Mouse (Mus musculus): ENCODE results near the gene Atp5j2.

The Atp5j2 gene

DNA sequence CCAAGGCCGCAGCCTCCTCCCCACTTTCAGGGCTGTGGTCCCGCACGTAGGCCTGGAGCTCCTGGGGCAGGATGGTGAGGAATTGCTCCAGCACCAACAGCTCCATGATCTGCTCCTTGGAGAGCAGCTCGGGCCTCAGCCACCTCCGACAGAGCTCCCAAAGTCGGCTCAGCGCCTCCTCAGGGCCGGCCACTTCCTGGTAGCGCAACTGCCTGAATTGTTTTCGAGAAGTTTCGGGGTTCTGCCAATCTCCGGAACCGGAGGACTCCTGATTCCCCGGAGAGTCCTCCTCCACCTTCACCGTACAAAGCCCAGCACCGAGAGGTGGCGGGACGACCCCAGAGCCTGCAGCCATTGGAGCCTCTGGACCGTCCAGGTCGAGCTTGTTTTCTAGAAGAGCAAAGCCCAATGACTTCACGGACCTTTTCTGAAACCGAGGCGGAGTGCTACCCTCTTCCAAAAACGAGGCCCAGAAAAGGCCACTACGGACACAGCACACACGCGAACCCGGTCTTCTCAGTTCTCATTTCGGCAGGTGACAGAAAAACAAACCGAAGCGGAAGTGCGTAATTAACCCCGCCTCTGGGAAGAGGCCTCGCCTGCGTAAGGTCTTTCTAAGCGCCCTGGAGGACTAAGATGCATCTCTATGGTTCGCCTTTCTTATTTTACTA is 9.6 kb upstream of the Atp5j2 start, which contains the start of gene Zkscan14:
TSS of gene Zkscan14 (minus strand) at position 548 of the 671 bp plus-strand sequence.
- DNase-seq (ENCODE audit: low read depth, low spot score): peak; percentile 70

DNA sequence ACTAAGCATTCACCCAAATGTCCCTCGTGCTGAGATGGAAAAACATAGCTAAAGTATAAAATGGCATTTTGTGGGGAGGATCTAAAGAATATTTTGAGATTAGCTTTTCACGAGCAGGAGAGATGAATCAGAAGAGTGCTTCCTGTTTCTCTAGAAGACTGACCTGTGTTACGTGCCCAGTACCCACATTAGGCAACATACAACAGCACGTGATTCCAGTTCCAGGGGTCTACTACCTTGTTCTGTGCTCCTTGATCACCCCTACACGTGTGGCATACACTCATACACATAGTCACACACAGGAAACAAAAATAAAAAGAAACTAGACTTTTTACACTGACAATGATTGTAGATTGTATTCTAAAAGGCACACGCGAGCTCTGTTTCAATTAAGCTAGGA is 8.5 kb upstream of the Atp5j2 start:
- DNase-seq (ENCODE audit: low read depth, low spot score): no peak

DNA sequence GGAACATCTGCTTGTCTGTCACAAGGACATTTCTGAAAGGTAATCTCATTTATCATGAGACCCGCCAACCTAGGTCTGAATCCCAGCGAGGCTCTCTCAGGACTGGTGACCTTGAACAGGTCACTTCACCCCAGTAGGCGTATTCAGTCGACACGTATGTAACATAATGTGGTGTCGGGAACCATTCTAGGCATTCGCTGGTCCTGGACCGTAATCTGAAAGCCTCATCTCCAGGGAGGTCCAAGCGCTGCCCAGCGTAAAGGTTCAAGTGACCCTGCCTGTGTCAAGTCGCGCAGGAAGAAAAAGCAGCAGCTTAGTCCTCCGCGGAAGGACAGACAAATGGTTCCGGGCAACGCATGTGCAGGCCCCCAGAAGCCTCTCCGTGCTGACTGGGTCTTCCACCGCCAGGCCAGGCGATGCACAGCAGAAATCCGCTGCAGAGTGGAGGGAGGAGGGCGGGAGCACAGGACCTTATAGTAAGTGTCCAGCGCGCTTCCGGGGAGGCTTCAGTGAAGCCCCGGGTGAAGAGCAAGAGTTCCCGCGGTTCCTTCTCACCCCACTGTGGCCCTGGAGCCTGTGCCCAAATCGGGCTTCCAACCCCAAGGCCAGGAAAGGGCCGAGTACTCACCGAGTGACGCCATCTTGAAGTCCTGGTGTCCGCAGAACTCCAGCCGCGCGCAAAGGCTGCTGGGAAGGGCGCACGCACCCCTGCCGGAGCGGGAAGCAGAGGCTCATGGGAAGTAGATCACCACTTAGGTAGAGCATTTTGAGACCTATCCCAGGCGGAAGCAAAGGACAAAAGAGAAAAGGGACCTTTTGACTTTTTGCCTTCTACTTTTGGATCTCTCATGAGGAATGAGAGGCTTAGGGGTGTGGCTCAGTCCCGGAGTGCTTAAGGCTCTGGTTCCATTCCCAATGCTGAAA is 725 bp downstream of the Atp5j2 start:
- peak; percentile 83 for DNase-seq (ENCODE audit: low read depth, low spot score)

GRCm38 (mm10) chr5:145190373-145190772 is 1.5 kb downstream of the Atp5j2 start:
- DNase-seq (ENCODE audit: low read depth, low spot score): no peak

- DNase-seq (ENCODE audit: low read depth, low spot score): no peak
Observed at GRCm38 (mm10) chr5:145189416-145189815, 2.4 kb downstream of the Atp5j2 start.

DNA sequence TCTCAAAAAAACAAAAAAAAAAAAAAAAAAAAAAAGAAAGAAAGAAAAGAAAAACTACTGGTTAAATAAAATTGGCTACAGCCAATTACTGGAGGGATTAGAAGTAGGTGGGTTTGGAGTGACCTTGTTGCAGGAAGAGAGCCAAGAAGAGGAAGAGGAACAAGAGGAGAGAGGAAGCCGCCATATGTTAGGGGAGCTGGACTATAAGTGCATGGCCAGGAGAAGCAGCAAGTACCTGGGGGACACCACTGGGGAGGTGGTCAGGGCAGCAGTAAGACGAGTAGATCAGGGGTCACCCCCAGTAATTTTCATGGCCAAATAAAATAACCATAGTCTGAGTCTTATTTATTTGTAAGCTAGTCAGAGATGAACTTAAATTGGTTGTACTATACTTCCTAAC is 6.6 kb downstream of the Atp5j2 start:
- DNase-seq (ENCODE audit: low read depth, low spot score): no peak

- no peak for DNase-seq (ENCODE audit: low read depth, low spot score)
Observed at GRCm38 (mm10) chr5:145178461-145178980, 13.3 kb downstream of the Atp5j2 start.

DNA sequence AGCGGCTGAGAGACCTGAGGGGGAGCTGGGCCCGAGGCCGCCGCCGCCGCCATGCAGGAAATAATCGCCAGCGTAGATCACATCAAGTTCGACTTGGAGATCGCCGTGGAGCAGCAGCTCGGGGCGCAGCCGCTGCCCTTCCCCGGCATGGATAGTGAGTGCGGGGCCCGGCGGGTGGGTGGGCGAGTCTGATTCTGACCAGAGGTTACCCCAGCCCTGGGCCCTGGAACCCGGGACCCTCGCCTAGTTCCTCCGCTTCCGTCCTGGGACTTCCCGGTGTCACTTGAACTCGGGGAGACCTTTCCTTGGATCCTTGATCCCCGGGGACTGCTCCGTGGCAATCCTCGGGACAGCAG is 24.6 kb downstream of the Atp5j2 start:
- no peak for DNase-seq (ENCODE audit: low read depth, low spot score)

DNA sequence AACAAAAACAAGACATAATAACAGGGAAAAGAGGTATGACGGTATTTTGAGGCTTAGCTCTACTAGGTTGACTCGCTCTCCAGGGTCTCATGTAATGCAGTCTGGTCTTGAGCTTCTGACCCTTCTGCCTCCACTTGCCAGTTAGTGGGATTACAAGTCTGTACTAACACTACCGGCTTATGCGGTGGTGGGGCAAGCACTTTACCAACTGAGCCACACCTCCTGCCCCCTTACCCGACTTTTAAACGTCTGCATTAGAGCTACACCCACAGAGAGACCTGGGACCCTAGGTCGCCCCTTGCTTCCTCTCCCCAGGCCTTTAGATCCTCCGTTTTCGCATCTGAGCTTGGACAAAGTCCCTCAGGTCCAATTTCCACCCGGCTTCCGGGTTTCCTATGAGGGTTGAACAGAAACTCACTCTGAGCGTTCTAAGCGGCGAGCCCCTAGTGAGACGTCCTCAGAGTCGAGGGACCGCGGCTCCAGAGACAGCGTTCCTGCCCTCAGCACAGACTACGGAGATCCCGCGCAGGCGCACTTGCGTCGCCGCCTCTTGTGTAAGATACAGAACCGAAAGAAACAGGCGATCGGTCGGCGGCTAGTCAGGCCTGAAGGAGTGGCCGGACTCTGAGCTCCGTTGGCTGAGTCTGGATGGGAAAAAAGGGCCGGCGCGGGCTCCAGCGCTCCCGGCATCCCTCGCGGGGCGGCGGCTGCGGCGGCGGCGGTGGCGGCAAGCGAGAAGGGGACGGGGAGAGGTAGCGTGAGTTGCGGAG is 25.1 kb downstream of the Atp5j2 start, which contains the start of the genes Ptcd1 and Cpsf4:
TSS of gene Ptcd1 (minus strand) at position 573 of the 770 bp plus-strand sequence.
TSS of gene Cpsf4 (plus strand) at position 678 of the 770 bp plus-strand sequence.
- DNase-seq (ENCODE audit: low read depth, low spot score): peak; percentile 98

- DNase-seq (ENCODE audit: low read depth, low spot score): no peak
Observed at GRCm38 (mm10) chr5:145165184-145165583, 26.7 kb downstream of the Atp5j2 start.

DNA sequence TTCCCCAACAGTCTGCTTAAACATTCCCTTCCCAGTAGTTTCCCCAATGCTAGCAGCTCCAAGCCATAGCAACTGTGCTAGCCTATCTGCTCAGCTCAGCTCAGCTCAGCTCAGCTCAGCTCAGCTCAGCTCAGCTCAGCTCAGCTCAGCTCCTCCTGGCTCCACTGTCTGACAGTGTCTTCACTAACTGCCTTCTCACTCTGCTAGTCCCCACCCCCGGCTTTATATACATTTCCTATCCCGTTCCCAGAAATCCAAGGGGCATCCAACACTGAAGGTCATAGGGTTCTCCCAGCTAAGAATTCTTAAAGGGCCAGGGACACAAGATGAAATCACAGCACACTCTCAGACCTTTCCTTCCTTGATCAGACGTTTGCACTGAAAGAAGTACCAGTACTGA is 27.2 kb downstream of the Atp5j2 start:
- no peak for DNase-seq (ENCODE audit: low read depth, low spot score)

DNA sequence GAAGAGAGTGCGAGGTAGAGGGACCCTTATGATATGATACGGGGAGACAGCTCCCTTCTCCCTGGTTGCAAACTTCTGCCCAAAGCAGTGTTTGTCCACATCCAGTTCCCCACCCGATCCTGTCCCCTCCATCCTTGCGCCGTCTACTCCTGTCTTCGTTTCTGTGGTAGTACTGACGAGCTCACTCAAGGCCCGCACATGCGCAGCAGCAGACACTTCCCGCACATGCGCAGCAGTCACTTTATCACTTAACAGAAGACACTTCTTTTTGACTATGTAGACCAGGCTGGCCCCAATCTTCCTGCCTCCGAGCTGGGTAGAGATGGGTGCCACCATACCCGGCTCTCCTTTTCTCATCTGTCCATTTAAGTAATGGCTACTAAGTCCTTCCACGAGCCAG is 30.5 kb downstream of the Atp5j2 start:
- DNase-seq (ENCODE audit: low read depth, low spot score): no peak

- no peak for DNase-seq (ENCODE audit: low read depth, low spot score)
Observed at GRCm38 (mm10) chr5:145152690-145153089, 39.2 kb downstream of the Atp5j2 start.

GRCm38 (mm10) chr5:145149294-145149693 is 42.6 kb downstream of the Atp5j2 start:
- no peak for DNase-seq (ENCODE audit: low read depth, low spot score)

- DNase-seq (ENCODE audit: low read depth, low spot score): no peak
Observed at GRCm38 (mm10) chr5:145147748-145148147, 44.1 kb downstream of the Atp5j2 start.

DNA sequence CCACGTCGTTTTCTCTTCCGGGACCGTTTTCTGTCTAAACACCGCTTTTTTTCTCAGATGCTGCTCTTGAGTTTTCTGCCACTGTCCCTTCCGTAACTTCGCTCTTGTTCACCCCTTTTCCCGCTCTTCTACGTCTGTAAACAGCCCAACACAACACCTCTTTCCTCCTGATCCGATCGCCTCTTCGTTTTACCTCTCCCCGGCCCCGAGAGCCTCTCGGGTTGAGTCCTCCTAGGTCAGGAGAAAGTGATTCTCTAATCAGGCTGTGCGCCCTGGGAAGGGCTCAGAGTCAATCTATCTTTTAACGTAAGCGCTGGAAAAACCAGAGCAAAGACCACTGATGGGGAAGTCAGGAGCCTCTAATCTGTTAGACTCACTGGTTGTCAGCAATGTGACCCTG is 51.3 kb downstream of the Atp5j2 start:
- no peak for DNase-seq (ENCODE audit: low read depth, low spot score)

GRCm38 (mm10) chr5:145139571-145140519 is 52.0 kb downstream of the Atp5j2 start, which contains the start of the genes Pdap1 and Bud31:
Pdap1 (minus strand) TSS chr5:145140238.
Bud31 (plus strand) TSS chr5:145140362.
- peak; percentile 93 for DNase-seq (ENCODE audit: low read depth, low spot score)

GRCm38 (mm10) chr5:145138836-145139235 is 53.0 kb downstream of the Atp5j2 start:
- peak; percentile 55 for DNase-seq (ENCODE audit: low read depth, low spot score)

Data from retina, postnatal 7 days (tissue).